Mouse (Mus musculus): ENCODE data around the gene Iqschfp. TPM values are rescaled to one million over a fixed set of nuclear protein-coding genes. Genes with fewer than 3 reads are reported as not detected.
"Not testable (repeated sequence)": the region's sequence is repeated elsewhere in the genome, so short reads cannot be mapped to it uniquely, and the experiment has no call there.

Gene Iqschfp
- total RNA-seq, 1 experiment from 2014 or later, result not detected

DNA sequence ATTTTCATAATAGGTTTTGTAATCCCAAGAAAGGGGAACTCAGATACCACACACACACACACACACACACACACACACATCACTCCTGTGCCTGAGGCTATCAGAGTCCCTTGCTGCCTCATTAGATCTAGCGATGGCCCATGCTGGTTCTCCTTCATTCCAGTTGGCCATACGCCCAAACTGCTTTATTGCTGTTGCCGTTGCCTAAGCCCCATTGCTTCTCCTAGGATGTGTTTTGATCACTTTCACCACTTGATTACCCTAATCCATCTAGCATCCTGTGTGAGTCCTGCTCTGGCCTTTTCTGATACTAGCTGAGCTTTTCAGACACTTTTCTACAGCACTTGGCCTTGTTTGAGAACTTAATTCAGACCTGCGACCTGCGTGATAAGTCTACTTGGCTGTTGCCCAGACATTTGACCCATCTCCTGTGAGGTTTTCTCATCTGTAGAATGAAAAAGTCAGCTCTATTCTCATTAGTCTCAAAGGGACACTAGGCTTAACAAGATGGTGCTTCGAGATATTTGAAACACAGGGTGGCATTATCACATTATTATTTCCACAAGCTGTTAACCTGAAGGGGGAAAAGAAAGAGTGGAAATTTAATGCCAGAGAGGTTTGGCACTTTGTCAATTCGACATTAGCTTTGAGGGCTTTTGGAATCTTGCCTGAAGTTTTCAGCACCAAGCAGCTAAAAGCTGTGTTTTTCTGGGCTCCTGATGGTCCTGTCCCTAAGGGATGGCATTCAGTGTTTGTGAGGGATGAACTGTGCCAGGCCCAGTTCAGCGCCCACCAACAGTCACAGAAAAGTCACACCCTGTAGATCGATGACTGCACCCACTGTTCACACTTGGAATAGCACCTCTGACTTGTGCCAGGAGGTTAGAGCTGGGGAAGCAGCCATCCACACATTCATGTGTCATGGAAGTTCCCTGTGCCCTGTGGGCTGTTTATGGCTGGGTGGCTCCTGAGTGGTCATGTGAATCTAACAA, 179.7 kb downstream of the Iqschfp start:
- no peak for DNase-seq

DNA sequence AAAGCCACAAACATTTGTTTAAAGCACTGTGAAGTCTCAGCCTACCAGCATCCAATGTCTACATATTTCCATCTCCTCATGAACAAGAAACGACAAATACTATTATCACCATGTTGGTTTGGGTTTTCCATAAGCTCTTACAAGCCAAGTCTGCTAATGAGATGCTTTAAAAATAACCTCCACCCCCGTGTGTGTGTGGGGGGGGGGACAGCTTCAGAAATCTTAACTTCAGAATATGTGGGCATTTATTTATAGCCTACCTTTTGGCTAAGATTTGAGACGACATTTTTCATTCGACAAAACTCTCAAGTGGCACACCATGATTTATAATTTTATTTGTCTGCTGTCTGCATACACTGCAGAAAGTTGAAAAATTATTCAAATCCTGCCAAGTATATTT, 185.4 kb downstream of the Iqschfp start:
- no peak for DNase-seq

GRCm38 (mm10) chr3:68085024-68085423, 193.0 kb downstream of the Iqschfp start:
- DNase-seq, result no peak

DNA sequence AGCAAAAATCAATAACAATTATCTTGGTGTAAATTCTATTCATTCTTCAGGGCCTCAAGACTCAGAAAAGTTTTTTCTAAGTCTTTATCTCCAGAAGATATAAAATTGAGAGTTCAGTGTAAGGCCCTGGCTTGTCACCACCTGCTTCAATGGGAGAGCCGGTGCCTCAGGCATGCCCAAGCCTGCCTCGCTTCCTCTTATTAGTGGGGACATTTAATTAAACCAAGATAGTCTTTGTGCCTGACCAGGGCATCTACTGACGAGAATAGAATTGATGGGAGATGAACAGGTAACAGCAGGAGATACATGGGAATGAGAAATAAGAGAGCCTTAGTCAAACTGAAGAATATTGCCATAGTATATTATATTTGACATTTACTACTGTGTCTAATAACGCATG, 200.1 kb downstream of the Iqschfp start:
- DNase-seq, result no peak

DNA sequence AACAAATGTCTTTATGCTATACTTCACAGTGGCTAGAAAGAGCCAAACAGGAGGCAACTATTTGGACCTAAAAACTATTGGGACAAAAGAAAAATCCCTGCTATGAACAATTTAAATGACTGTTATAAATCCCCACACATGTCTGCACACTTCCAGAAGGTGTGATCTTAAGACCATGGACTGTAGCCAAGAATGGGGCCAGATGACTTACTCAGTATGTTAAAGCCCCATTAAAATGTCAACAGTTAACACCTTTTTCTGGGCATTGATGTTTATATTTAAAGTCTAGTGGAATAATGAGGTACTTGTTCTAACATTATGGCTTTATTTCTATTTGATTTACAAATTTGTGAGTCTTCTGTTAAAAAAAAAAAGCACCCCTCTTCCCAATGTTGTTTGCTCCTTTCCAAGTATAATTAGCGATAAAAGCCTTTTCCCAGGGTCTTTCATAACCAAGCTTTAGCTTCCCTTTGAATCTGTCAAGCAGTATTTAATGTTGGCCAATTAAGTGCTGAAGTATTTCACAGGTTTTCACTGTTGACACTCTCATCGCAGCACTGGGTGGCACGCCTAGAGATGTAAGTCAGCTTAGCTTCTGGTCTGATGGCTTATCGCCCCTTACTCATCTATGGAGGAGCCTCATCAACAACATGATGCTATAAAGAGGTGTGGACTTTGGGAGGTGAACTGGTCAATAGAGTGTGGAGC, 204.8 kb downstream of the Iqschfp start:
- DNase-seq, result no peak

DNA sequence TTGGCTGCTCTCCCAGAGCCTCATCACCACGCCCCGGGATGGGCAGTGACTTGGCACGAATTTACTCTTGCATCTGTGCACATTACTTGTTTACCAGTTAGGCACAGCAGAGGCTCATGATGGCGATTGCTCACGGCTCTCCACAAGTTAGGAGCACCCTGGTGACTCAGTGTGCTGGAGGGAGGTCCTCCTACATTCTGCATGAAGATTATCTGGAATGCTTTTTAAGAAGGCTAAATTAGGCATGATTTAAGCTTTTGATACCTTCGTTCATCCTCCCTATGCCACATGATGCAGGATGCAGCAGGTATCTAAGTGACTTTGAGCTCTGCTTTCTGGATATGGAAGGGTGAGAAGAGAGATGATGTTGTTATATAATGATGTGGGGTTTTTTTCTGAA, 207.5 kb downstream of the Iqschfp start:
- not testable (repeated sequence) for DNase-seq

DNA sequence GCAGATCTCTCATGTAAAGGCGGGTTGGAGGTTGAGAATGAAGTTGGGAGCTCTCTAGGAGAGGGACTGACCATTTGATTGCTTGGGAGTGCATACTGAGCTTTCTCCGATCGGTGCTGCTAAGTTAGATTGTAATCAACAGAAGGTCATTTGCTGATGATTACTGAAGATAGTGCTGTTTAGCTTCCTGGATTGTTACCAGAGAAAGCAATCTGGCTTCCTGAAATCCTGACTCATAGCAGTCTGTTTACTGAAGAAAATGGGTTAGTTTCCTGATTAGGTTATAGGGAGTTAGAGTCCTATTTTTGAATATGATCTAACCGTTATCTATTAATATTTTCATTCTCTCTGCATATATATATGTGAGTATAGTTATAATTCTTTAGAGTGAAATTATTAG, 209.3 kb downstream of the Iqschfp start:
- no peak for DNase-seq

DNA sequence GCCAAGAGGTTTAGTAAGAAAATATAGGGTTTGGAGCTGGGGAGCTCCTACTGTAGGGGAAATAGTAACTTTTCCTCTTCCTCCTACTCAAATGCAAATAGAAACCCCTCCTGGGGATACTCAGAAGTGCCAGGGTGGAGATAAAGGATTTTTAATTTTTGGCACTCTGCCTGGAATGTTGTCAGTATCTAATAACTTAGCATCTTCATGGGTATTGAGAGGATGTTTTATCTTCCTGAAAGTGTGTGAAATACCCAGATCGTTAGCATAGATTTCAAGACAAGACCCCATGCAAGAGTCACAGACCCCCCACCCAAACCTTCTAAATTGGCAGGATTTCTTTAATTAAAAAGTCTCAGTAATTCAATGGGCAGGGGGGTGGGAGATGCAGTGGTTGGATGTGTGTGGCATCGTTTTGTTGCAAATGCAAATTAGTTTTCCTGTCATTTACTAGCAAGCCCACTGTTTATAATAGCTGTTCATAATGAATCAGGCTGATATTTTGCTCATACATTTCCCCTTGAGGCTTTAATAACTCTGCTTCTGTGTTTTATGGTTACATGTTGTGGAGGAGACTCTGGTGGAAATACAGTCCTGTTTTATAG, 213.2 kb downstream of the Iqschfp start:
- DNase-seq, result no peak

GRCm38 (mm10) chr3:68121338-68121737, 229.3 kb downstream of the Iqschfp start:
- no peak for DNase-seq

DNA sequence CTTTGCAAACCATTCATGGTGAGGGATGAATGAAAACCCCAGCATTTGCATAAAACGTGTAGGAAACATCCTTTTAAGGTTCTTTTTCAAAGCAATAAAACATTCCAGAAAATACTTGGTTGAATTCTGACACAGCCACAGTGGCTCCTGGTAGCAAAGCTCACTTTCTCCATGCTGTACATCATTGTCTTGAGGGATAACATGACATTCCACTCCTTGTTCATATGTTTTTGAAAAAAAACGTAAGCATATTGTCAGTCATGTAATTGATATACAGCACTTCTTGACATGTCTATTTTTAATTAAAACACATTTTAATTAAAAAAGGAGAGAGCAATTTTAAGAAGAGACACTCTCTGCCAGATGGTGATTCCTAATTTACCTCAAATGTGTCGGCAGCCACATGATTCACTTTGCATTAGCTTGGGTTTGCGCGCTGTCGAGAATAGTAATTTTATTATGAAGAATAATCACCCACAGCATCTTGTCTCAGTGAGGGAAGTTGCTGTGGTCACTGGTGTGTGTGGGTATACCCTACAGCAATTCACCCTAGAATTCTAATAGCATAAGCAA, 234.3 kb downstream of the Iqschfp start:
- DNase-seq, result no peak

GRCm38 (mm10) chr3:68130386-68130785, 238.4 kb downstream of the Iqschfp start:
- no peak for DNase-seq

DNA sequence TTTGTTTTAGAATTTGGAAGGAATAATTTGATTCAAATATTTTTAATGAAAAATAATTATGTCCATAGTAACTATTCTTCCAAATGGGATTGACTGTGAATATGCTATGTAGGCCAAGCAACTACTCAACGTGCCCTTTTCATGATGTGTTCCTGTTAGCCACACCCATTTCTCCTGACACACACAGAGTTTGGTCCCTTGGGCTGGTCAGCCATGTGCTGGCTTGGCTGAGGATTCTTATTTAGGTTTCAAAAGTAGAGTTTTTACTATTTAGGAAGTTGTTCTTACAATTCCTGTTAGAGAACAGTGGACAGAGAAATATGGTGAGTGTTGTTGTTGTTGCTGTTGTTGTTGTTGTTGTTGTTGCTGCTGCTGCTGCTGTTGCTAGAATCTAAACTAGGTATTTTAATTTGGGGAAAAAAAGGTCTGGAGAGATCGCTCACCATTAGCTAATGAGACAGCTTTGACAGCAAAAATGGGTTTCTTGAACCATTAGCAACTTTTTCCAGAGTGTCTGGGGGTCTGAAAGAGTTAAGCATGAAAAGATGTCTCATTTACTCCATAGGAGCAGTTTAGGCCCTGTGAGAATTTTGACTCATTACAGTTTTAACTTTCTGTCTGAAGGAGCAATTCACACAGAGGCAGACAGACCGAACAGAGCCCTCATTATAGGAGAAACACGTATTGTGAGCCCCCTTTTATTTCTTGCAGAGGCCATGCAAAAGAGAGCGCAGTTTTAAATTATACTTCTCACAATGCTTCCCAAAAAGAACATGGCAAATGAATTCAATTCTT, 247.0 kb downstream of the Iqschfp start:
- no peak for DNase-seq

GRCm38 (mm10) chr3:68150688-68151087, 258.7 kb downstream of the Iqschfp start:
- DNase-seq, result no peak

DNA sequence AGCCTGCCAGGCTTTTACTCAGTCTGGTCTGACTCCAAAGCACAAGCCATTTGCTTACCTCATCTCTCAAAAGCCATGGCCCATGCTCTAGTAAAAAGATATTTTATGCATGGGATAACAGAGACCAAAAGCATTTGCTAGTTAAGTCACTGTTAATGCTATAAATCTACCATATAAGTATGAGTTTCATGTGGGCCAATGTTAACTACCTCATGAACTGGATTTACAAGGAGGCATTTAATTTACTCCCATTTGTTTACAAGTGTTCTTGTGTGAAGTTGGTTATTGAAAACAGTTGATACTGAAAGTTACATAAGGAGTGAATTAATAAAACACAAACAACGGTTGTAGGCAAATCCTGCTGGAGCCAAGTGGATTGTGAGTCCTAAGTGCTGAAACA, 268.1 kb downstream of the Iqschfp start:
- DNase-seq, result no peak

GRCm38 (mm10) chr3:68160760-68161159, 268.7 kb downstream of the Iqschfp start:
- no peak for DNase-seq

GRCm38 (mm10) chr3:68178248-68178647, 286.2 kb downstream of the Iqschfp start:
- DNase-seq, result no peak

DNA sequence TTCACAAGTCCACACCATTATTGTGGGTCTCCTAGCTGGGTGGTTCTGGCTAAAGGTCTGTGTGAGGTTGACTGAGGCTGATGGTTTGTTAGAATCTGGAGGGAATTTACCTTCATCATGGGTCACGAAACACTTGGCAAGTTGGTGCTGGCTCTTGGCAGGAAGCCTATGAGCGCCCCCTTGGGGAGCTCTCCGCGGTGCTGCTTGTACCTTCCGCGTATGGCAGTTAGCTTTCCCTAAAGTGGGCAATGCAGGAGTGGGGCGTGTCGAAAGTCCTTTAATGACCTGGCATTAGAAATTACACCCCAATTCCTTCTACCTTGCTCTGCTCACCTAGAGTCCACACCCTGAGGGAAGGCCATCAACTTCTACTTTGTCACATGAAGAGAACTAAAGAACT, 295.4 kb downstream of the Iqschfp start:
- DNase-seq, result no peak

GRCm38 (mm10) chr3:68189100-68189499, 297.1 kb downstream of the Iqschfp start:
- DNase-seq, result no peak

- no peak for DNase-seq
Measured at GRCm38 (mm10) chr3:68196933-68197332, 304.9 kb downstream of the Iqschfp start.

- no peak for DNase-seq
Measured at GRCm38 (mm10) chr3:68201214-68201613, 309.2 kb downstream of the Iqschfp start.

GRCm38 (mm10) chr3:68202162-68202902, 310.3 kb downstream of the Iqschfp start:
- no peak for DNase-seq

Measured in adrenal gland, postnatal 25 days (tissue).